Mouse (Mus musculus): ENCODE results near the gene Sipa1l3.

The Sipa1l3 gene

GRCm38 (mm10) chr7:29309221-29309721, 209.2 kb downstream of the Sipa1l3 start:
- DNase-seq (ENCODE audit: low read depth in 2 of 2, low spot score in 2 of 2) = no peak

- DNase-seq (ENCODE audit: low read depth in 2 of 2, low spot score in 2 of 2) = peak in 1 of 2 experiments; percentile 26
Observed at GRCm38 (mm10) chr7:29307350-29308104, 210.9 kb downstream of the Sipa1l3 start.

- DNase-seq (ENCODE audit: low read depth in 2 of 2, low spot score in 2 of 2) = no peak
Observed at GRCm38 (mm10) chr7:29306619-29307018, 211.8 kb downstream of the Sipa1l3 start.

- DNase-seq (ENCODE audit: low read depth in 2 of 2, low spot score in 2 of 2) = no peak
Observed at GRCm38 (mm10) chr7:29306108-29306507, 212.3 kb downstream of the Sipa1l3 start.

- no peak for DNase-seq (ENCODE audit: low read depth in 2 of 2, low spot score in 2 of 2)
Observed at GRCm38 (mm10) chr7:29305263-29305988, 213.0 kb downstream of the Sipa1l3 start.

GRCm38 (mm10) chr7:29304463-29305262, 213.8 kb downstream of the Sipa1l3 start:
- DNase-seq (ENCODE audit: low read depth in 2 of 2, low spot score in 2 of 2) = no peak

GRCm38 (mm10) chr7:29303738-29304462, 214.5 kb downstream of the Sipa1l3 start, which contains the start of gene Dpf1:
Gene Dpf1 (plus strand): TSS chr7:29303951.
- no peak for DNase-seq (ENCODE audit: low read depth in 2 of 2, low spot score in 2 of 2)

GRCm38 (mm10) chr7:29302641-29303040, 215.8 kb downstream of the Sipa1l3 start:
- DNase-seq (ENCODE audit: low read depth in 2 of 2, low spot score in 2 of 2) = no peak

GRCm38 (mm10) chr7:29301127-29301566, 217.3 kb downstream of the Sipa1l3 start:
- peak; percentile 37 to 51 for DNase-seq (ENCODE audit: low read depth in 2 of 2, low spot score in 2 of 2)

- DNase-seq (ENCODE audit: low read depth in 2 of 2, low spot score in 2 of 2) = peak; percentile 34 to 59
Observed at GRCm38 (mm10) chr7:29296998-29297397, 221.4 kb downstream of the Sipa1l3 start.

GRCm38 (mm10) chr7:29295861-29296647, 222.4 kb downstream of the Sipa1l3 start:
- no peak for DNase-seq (ENCODE audit: low read depth in 2 of 2, low spot score in 2 of 2)

- DNase-seq (ENCODE audit: low read depth in 2 of 2, low spot score in 2 of 2) = no peak
Observed at GRCm38 (mm10) chr7:29294111-29294761, 224.2 kb downstream of the Sipa1l3 start.

GRCm38 (mm10) chr7:29293131-29294065, 225.0 kb downstream of the Sipa1l3 start:
- no peak for DNase-seq (ENCODE audit: low read depth in 2 of 2, low spot score in 2 of 2)

GRCm38 (mm10) chr7:29292458-29293098, 225.9 kb downstream of the Sipa1l3 start:
- DNase-seq (ENCODE audit: low read depth in 2 of 2, low spot score in 2 of 2) = no peak

GRCm38 (mm10) chr7:29291616-29292457, 226.6 kb downstream of the Sipa1l3 start:
- no peak for DNase-seq (ENCODE audit: low read depth in 2 of 2, low spot score in 2 of 2)

- no peak for DNase-seq (ENCODE audit: low read depth in 2 of 2, low spot score in 2 of 2)
Observed at GRCm38 (mm10) chr7:29290691-29291485, 227.6 kb downstream of the Sipa1l3 start.
